Mouse (Mus musculus) 3T3-L1 (cell line): Measurements from ENCODE around the gene Pkp1.

Experiments used
- DNase-seq: peaks from one replicate; pipeline ENCODE4 v3.0.0-alpha.2; 2015; ENCODE audit warnings: low read depth, low spot score

Gene Pkp1

GRCm38 (mm10) chr1:135909381-135909780 lies 9.6 kb downstream of the Pkp1 start:
- no peak for DNase-seq

GRCm38 (mm10) chr1:135906736-135907135 lies 12.3 kb downstream of the Pkp1 start:
- DNase-seq: peak; percentile 83

- no peak for DNase-seq
Measured at GRCm38 (mm10) chr1:135899991-135900515, 19.0 kb downstream of the Pkp1 start.

- DNase-seq: no peak
Measured at GRCm38 (mm10) chr1:135899295-135899694, 19.7 kb downstream of the Pkp1 start.

- DNase-seq: no peak
Measured at GRCm38 (mm10) chr1:135895367-135895766, 23.6 kb downstream of the Pkp1 start.

- DNase-seq: no peak
Measured at GRCm38 (mm10) chr1:135893377-135893776, 25.6 kb downstream of the Pkp1 start.

GRCm38 (mm10) chr1:135892764-135893163 lies 26.2 kb downstream of the Pkp1 start:
- DNase-seq: no peak

- DNase-seq: no peak
Measured at GRCm38 (mm10) chr1:135892233-135892632, 26.8 kb downstream of the Pkp1 start.

GRCm38 (mm10) chr1:135891424-135892216 lies 27.4 kb downstream of the Pkp1 start:
- no peak for DNase-seq

GRCm38 (mm10) chr1:135889461-135890185 lies 29.4 kb downstream of the Pkp1 start:
- no peak for DNase-seq

- peak; percentile 72 for DNase-seq
Measured at GRCm38 (mm10) chr1:135882385-135883109, 36.5 kb downstream of the Pkp1 start.

GRCm38 (mm10) chr1:135877248-135877647 lies 41.8 kb downstream of the Pkp1 start:
- no peak for DNase-seq

- no peak for DNase-seq
Measured at GRCm38 (mm10) chr1:135872991-135873390, 46.0 kb downstream of the Pkp1 start.

- DNase-seq: no peak
Measured at GRCm38 (mm10) chr1:135868570-135868969, 50.4 kb downstream of the Pkp1 start.

GRCm38 (mm10) chr1:135865518-135866194 lies 53.4 kb downstream of the Pkp1 start:
- peak; percentile 91 for DNase-seq

GRCm38 (mm10) chr1:135864830-135865229 lies 54.2 kb downstream of the Pkp1 start:
- no peak for DNase-seq

GRCm38 (mm10) chr1:135863786-135864335 lies 55.1 kb downstream of the Pkp1 start:
- DNase-seq: peak; percentile 72

GRCm38 (mm10) chr1:135862561-135862960 lies 56.4 kb downstream of the Pkp1 start:
- DNase-seq: no peak

- DNase-seq: peak; percentile 91
Measured at GRCm38 (mm10) chr1:135861980-135862552, 56.9 kb downstream of the Pkp1 start.

- DNase-seq: no peak
Measured at GRCm38 (mm10) chr1:135861091-135861490, 57.9 kb downstream of the Pkp1 start.

GRCm38 (mm10) chr1:135858533-135858932 lies 60.5 kb downstream of the Pkp1 start:
- no peak for DNase-seq
